Mouse (Mus musculus): ENCODE measurements around the gene Lrrc10.
A peak's percentile ranks its signal among the peaks of the same experiment; 100 is the strongest.
"Not testable (repeated sequence)": the region's sequence is repeated elsewhere in the genome, so short reads cannot be mapped to it uniquely, and the experiment has no call there.

Gene Lrrc10

GRCm38 (mm10) chr10:117045175-117046056, at the start of gene Lrrc10:
Gene Lrrc10 (plus strand): TSS chr10:117045341.
- DNase-seq (ENCODE audit: low spot score), result no peak

GRCm38 (mm10) chr10:116995584-116996235, 49.4 kb upstream of the Lrrc10 start:
- no peak for DNase-seq (ENCODE audit: low spot score)

- no peak for DNase-seq (ENCODE audit: low spot score)
Measured at GRCm38 (mm10) chr10:116996236-116996600, 48.9 kb upstream of the Lrrc10 start.

GRCm38 (mm10) chr10:116998716-116999455, 46.3 kb upstream of the Lrrc10 start:
- no peak for DNase-seq (ENCODE audit: low spot score)

- DNase-seq (ENCODE audit: low spot score), result no peak
Measured at GRCm38 (mm10) chr10:117000975-117001374, 44.2 kb upstream of the Lrrc10 start.

GRCm38 (mm10) chr10:117004695-117005094, 40.4 kb upstream of the Lrrc10 start:
- no peak for DNase-seq (ENCODE audit: low spot score)

- DNase-seq (ENCODE audit: low spot score), result no peak
Measured at GRCm38 (mm10) chr10:117005707-117006464, 39.3 kb upstream of the Lrrc10 start.

GRCm38 (mm10) chr10:117009691-117010090, 35.5 kb upstream of the Lrrc10 start:
- no peak for DNase-seq (ENCODE audit: low spot score)

DNA sequence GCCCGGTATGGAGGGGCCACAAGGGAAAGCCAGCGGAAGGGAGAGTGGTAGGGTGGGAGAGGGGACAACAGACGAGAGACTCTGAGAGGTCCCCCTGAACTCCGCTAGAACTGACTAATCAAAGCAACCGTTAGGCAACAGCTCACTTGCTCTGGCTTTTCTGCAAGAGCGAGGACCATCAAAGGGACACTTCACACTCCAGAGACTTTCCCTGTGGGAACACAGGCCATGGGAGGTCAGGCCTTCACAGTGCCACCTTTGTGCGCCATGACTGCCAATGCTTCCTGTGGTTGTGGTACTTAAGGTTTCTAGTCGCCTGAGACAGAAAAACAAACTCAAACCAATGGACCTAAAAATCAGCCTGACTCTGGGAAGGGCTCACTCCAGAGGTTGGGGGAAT, 34.1 kb upstream of the Lrrc10 start:
- DNase-seq (ENCODE audit: low spot score), result no peak

DNA sequence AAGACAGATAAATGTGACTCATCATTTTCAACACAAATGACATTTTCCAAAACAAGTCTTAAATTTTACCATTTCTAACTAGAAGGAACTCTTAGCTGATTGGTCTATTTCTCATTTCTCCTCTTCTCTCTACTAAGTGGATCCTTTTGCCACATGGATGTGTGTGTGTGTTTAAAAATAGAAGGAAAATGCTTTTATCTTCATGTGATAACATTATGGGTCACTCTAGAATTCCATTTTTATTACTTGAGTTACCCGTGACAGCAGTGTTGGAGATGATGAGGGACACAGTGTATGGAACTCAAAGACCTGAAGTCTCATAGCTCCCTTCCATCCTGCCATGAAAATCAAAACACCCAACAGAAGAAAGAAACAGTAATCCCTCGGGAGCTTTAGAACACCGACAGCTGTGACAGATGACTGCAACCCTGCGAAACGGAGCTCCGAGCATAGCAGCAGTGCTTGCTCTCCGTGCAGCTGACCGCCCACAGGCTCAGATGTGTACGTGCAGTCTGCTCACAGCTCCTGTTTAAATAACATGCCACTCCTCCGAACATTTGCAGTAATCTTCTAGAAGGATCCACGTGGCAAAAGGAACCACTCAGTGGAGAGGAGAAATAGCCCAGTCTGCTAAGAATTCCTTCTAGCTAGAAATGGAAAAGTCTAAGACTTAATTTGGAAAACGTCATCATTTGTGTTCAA, 31.3 kb upstream of the Lrrc10 start:
- DNase-seq (ENCODE audit: low spot score), result no peak

DNA sequence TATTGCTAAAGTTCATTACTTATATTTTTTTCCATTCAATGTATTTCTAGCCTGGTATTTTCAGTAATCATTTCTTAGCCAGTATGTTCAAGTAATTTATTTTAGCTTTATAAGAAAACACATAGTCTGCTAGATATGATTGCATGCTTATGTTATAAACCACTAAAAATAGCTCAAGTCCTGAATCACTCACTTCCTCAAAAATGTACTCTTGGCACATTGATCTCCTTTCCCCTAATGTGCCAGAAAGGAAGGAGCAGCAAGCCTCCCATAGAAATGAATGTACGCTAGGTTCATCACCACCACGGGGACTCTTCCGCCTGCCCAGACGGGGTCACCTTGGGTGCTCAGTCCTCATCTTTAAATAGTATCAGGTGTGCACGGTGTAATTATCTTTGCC, 30.6 kb upstream of the Lrrc10 start:
- DNase-seq (ENCODE audit: low spot score), result no peak

DNA sequence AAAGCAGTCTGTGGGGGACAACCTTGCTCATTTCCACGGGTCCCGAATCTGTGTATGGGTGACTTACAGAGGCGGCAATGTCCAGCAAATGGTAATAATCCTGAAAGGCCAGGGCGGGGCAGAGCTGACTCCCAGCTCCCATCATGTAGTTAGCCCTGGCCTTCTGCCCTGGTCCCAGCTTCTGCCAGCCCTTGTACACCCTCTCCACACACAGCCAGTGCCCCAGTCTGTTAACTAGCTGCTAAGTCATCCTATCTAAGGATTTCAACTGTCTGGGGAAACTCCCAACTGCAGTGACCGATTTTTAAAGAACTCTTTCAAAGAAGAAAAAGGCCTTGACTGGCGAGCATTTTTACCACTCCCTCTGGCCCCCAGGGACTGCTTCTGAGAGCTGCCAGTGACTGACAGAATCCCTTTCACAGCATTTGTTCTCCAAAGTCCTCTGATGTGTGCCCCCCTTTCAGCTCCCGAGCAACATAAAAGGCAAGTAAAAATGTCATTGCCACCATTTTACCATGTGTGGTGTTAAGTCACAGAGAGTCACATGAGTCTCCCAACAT, 26.8 kb upstream of the Lrrc10 start:
- DNase-seq (ENCODE audit: low spot score), result no peak

GRCm38 (mm10) chr10:117021020-117021754, 24.0 kb upstream of the Lrrc10 start:
- no peak for DNase-seq (ENCODE audit: low spot score)

DNA sequence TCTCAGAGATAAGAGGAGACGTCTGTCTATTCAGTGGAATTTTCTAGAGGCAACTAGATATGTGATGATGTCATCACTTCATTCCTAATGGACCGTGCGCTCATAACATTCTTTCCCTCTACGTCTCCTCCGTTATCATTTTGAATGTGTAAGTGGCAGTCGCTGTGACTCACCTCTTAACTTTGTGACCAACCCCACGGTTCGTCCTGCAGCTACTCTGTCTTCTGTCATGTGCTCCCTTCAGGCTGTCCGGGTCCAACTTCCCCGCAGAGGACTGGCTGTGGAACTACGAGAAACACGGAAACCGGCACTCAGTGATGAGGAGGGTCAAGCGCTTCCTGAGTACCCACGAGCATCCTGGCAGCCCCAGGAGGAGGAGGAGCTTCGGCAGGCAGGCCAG, 21.4 kb upstream of the Lrrc10 start:
- no peak for DNase-seq (ENCODE audit: low spot score)

GRCm38 (mm10) chr10:117025776-117026175, 19.4 kb upstream of the Lrrc10 start:
- DNase-seq (ENCODE audit: low spot score), result not testable (repeated sequence)

GRCm38 (mm10) chr10:117026176-117026575, 19.0 kb upstream of the Lrrc10 start:
- DNase-seq (ENCODE audit: low spot score), result no peak

DNA sequence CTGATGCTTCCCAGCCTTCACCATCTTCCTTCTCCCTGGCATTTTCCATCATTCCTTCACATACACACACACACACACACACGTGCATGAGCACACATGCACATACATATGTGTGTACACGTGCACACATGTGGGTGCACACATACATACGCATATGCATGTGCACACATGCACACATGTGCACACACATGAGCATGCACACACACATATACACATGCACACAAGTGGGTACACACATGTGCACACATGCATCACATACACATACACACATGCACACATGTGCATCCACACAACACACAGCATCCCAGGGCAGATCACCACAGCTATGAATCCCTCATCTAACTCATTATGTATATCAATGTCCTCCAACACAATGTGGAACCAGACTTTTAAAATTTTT, 14.0 kb upstream of the Lrrc10 start:
- no peak for DNase-seq (ENCODE audit: low spot score)

- peak; percentile 72 for DNase-seq (ENCODE audit: low spot score)
Measured at GRCm38 (mm10) chr10:117033785-117034184, 11.4 kb upstream of the Lrrc10 start.

DNA sequence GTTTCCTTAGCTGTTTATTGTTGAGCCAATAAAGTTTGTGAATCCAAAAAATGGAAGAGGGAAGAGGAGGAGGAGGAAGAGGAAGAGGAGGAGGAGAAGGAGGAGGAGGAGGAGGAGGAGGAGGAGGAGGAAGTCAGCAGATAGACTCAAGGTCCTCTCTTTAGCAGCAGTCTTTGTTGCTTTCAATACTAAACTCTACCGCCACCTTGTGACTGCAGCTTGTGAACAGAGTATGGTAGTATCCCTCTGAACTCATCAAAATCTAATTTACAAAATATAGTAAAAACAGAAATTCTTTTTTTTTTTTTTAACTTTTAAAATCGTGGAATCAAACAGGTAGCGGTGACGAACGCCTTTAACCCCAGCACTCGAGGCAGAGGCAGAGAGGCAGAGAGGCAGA, 4.8 kb upstream of the Lrrc10 start:
- no peak for DNase-seq (ENCODE audit: low spot score)

GRCm38 (mm10) chr10:117042295-117042694, 2.8 kb upstream of the Lrrc10 start:
- no peak for DNase-seq (ENCODE audit: low spot score)
